Mouse (Mus musculus) olfactory bulb, adult 2 months (tissue): ENCODE measurements around the gene Klhdc8b. TPM values are rescaled to one million over a fixed set of nuclear protein-coding genes. Genes with fewer than 3 reads are reported as not detected.

Experiments
- H3K27ac ChIP-seq: fragments of 200-500 bp; 2 replicates; pipeline ENCODE4 v1.5.1; 2012; ENCODE audit warnings: low read depth, low read length; ENCODE audit not compliant: insufficient read depth
- H3K4me1 ChIP-seq: fragments of 200-500 bp; 2 replicates; pipeline ENCODE4 v1.6.1; 2012; ENCODE audit warnings: low read length; ENCODE audit not compliant: control insufficient read depth, insufficient read depth
- H3K4me3 ChIP-seq: fragments of 200-500 bp; 2 replicates; pipeline ENCODE4 v1.5.1; 2012; ENCODE audit warnings: mild to moderate bottlenecking, low read depth, low read length, moderate library complexity; ENCODE audit not compliant: insufficient read depth
- CTCF ChIP-seq: fragments of 200-500 bp; IDR thresholded peaks from 2 replicates; pipeline ENCODE4 v1.5.1; 2012; ENCODE audit warnings: low read depth, mild to moderate bottlenecking, low read length, moderate library complexity; ENCODE audit not compliant: insufficient read depth
- POLR2A ChIP-seq: fragments of 200-500 bp; IDR thresholded peaks from 2 replicates; pipeline ENCODE4 v1.6.1; 2012; ENCODE audit warnings: mild to moderate bottlenecking, low read depth, low read length, moderate library complexity; ENCODE audit not compliant: insufficient read depth
- WGBS: fragments of 180-500 bp; shearing (Covaris S2); methylation state at CpG from one replicate; pipeline ENCODE4 v1.1.7; 2018; 5-methylcytosine and 5-hydroxymethylcytosine counted together
- polyA plus RNA-seq: library from polyadenylated mRNA; stranded (reverse); fragments of >200 nt; gene quantifications from 2 replicates; pipeline ENCODE4 v1.2.4, GENCODE M21; 2012; ENCODE audit warnings: low replicate concordance; ENCODE audit not compliant: missing spikeins, insufficient read depth, insufficient read length

Gene Klhdc8b
- polyA plus RNA-seq, 1 experiment: not detected

DNA sequence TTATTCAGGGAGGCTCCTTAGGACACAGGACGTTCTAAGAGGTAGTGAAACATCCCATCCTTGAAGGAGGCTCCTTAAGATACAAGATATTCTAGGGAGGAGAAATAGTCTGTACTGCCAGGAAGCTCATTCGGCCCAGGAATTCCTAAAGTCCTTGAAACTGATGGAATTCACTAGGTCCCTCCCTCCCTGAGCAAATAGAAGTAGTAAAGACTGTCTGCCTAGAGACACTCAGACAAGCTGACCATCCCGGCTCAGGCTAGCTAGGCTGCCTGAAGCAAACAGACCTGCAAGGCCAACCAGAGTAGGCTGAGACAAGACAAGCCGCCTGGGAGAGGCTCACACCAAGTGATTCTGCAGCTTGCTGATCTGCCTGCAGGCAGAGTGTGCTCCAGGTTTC is 8.5 kb upstream of the Klhdc8b start:
- Histone ChIP-seq H3K4me1 (no peaks in the 10 kb centered on the region), H3K27ac (no peak overlapping the region), H3K4me3 (no peak overlapping the region)
- TF ChIP-seq POLR2A: no peak
- TF ChIP-seq CTCF: no peak
- 79% methylated on average over 4 of the region's 4 CpGs for WGBS

GRCm38 (mm10) chr9:108469430-108469829 is 8.0 kb upstream of the Klhdc8b start:
- Histone ChIP-seq H3K4me1 (no peaks in the 10 kb centered on the region), H3K27ac (no peak overlapping the region), H3K4me3 (no peak overlapping the region)
- TF ChIP-seq CTCF: no peak
- no peak for TF ChIP-seq POLR2A
- 85% methylated on average over 5 of the region's 5 CpGs for WGBS

DNA sequence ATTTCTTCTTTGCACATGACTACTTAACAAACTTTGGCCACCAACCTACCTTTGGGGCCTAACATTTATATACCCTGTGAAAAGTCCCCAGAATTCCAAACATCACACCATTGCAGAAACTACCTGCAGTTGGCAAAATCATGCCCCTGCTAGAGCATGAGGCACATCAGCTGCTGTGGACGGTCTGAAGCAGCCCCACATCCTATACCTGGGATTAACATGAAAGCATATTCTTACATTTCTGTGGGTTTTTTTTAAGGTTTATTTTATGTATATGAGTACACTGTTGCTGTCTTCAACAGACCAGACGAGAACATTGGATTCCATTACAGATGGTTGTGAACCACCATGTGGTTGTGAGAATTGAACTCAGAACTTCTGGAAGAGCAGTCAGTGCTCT is 4.8 kb upstream of the Klhdc8b start:
- Histone ChIP-seq H3K4me3 (no peak overlapping the region), H3K4me1 (peaks cover 9% of the 10 kb centered on the region), H3K27ac (no peak overlapping the region)
- TF ChIP-seq POLR2A (no peak), CTCF (no peak)
- WGBS: 92% methylated on average over 2 of the region's 2 CpGs

GRCm38 (mm10) chr9:108463713-108464112 is 2.3 kb upstream of the Klhdc8b start:
- Histone ChIP-seq H3K4me1 (peaks cover 11% of the 10 kb centered on the region), H3K27ac (no peak overlapping the region)
- WGBS: 94% methylated on average over 9 of the region's 9 CpGs

GRCm38 (mm10) chr9:108462192-108462591 is 811 bp upstream of the Klhdc8b start:
- H3K4me1 ChIP-seq: peaks cover 11% of the 10 kb centered on the region
- WGBS: 84% methylated on average over 10 of the region's 10 CpGs
- no peak overlapping the region for H3K4me3 ChIP-seq
- TF ChIP-seq CTCF (no peak), POLR2A (no peak)
- no peak overlapping the region for H3K27ac ChIP-seq

More at GRCm38 (mm10) chr9:108463713-108464112, 2.3 kb upstream of the Klhdc8b start:
- no peak overlapping the region for H3K4me3 ChIP-seq
- TF ChIP-seq CTCF (no peak), POLR2A (no peak)

GRCm38 (mm10) chr9:108461675-108462074 is 294 bp upstream of the Klhdc8b start:
- TF ChIP-seq CTCF (no peak), POLR2A (no peak)

GRCm38 (mm10) chr9:108460319-108461178 is 832 bp downstream of the Klhdc8b start, which contains the start of gene Ccdc71:
Gene Ccdc71, plus strand, starts transcription at chr9:108460527.
- H3K4me1 ChIP-seq: peaks cover 11% of the 10 kb centered on the region
- no peak within 1 kb of the TSS for H3K27ac ChIP-seq
- WGBS: 1% methylated on average over 52 of the region's 52 CpGs
- TF ChIP-seq CTCF: no peak
- TF ChIP-seq POLR2A: peak; percentile 37; the same call in 1 of the 2 replicates
- peak within 1 kb of the TSS; percentile 84 for H3K4me3 ChIP-seq

More at GRCm38 (mm10) chr9:108461675-108462074, 294 bp upstream of the Klhdc8b start:
- Histone ChIP-seq H3K4me1 (peaks cover 11% of the 10 kb centered on the region), H3K27ac (no peak overlapping the region), H3K4me3 (peak overlapping the region; percentile 84)
- WGBS: 79% methylated on average over 5 of the region's 5 CpGs

GRCm38 (mm10) chr9:108459939-108460318 is 1.5 kb downstream of the Klhdc8b start:
- TF ChIP-seq POLR2A: no peak
- 97% methylated on average over 1 of the region's 1 CpGs for WGBS
- no peak overlapping the region for H3K27ac ChIP-seq
- peaks cover 11% of the 10 kb centered on the region for H3K4me1 ChIP-seq
- peak overlapping the region; percentile 84 for H3K4me3 ChIP-seq

DNA sequence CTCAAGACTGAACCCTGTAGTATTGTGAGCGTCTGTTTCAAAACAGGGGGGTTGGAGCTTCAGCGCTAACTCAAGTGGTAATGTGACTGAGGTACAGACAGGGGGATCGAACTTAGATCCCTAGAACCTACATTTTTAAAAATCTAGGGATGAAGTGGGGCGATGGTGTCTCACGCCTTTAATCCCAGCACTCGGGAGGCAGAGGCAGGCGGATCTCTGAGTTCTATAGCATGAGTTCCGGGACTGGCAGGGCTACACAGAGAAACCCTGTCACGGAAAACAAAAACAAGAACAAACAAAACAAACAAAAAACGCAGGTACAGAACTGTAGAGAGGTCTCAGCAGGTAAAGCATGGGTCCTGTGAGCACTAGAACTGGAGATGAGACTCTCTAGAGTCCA is 4.4 kb downstream of the Klhdc8b start:
- TF ChIP-seq POLR2A: no peak

More for the DNA sequence above, 4.4 kb downstream of the Klhdc8b start:
- Histone ChIP-seq H3K4me3 (no peak overlapping the region), H3K27ac (no peak overlapping the region), H3K4me1 (peaks cover 10% of the 10 kb centered on the region)
- WGBS: 92% methylated on average over 10 of the region's 10 CpGs
